Mouse (Mus musculus): ENCODE data around the gene Card6. TPM values are rescaled to one million over a fixed set of nuclear protein-coding genes. Genes with fewer than 3 reads are reported as not detected.

Gene Card6
- polyA plus RNA-seq, 1 experiment from 2014 or later: 0.77 TPM

Other genes with a start within 250 kb of the Card6 start
- gene Mroh2b, start 209.8 kb downstream of the Card6 start, polyA plus RNA-seq (2015; fragmentation: Nextera tagmentation; extraction: Ambion mirVana): not detected in 2 replicates
- gene C7, start 44.8 kb downstream of the Card6 start, polyA plus RNA-seq (2015; fragmentation: Nextera tagmentation; extraction: Ambion mirVana): not detected in 2 replicates
- 596 and 689 TPM in 2 replicates for gene Rpl37, start 8.1 kb upstream of the Card6 start, polyA plus RNA-seq (2015; fragmentation: Nextera tagmentation; extraction: Ambion mirVana)
- gene Prkaa1, start 35.3 kb upstream of the Card6 start, polyA plus RNA-seq (2015; fragmentation: Nextera tagmentation; extraction: Ambion mirVana): 16.6 and 18.7 TPM in 2 replicates
- 40.5 and 48.3 TPM in 2 replicates for gene Ttc33, start 77.0 kb upstream of the Card6 start, polyA plus RNA-seq (2015; fragmentation: Nextera tagmentation; extraction: Ambion mirVana)
- gene Ptger4, start 135.6 kb upstream of the Card6 start, polyA plus RNA-seq (2015; fragmentation: Nextera tagmentation; extraction: Ambion mirVana): 4.6 and 5.0 TPM in 2 replicates

All from embryonic facial prominence, embryonic 13.5 days (tissue).